Mouse (Mus musculus) embryo, embryonic 10.5 days (tissue): ENCODE data around the gene Camk1.
A peak's percentile ranks its signal among the peaks of the same experiment; 100 is the strongest.

Experiments
- DNase-seq: peaks from one replicate; pipeline ENCODE4 v3.0.0-alpha.2; 2015; ENCODE audit warnings: low spot score

Gene Camk1

DNA sequence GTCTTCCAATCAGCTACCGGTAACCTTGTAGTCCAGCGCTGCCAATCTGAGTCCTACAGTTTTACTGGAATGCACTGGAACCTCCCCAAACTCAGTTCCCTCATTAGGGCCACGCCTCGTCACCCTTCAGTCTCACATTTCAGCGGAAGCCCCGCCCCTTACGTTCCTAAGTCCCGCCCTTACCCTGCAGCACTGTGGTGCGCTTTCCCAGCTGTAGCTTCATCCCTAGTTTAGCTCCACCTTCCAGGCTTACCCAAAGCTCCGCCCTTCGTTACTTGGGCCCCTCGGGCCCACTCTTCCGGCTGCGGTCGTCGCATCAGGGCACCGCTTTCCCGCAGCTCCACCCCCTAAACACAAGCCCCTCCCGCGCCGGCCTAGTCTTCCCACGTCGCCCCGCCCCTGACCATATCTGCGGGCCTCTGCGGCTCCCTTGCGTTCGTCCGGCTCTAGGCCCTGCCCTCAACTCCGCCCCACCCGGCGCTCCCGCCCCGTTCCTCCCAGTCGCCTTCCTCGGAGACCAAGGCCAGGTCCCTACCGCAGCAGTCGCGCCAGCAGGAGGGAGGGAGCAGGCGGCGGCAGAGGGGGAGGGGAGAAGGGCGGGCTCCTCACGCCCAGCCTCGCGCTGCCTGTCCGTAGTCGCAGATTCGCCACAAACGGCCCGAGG is 37.3 kb downstream of the Camk1 start:
- DNase-seq, result peak; percentile 99

DNA sequence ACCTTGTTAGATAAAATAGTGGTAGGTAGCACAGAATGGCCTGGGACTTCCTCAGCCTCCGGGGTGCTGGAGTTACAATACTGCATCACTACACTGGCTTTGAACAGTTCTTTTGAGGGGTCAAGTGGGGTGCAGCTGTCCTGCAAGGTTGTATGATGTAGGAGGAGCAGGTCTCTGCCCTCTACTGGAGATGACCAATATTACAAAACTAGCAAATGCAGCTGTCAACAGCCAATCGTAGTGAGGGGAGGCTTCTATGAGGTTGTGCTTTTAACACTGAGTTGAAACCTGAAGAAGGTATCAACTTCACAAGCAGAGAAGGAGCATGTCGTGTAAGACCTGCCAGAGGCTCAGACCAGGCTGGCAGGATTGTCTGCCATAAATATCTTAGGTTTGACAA is 41.5 kb downstream of the Camk1 start:
- peak; percentile 68 for DNase-seq

DNA sequence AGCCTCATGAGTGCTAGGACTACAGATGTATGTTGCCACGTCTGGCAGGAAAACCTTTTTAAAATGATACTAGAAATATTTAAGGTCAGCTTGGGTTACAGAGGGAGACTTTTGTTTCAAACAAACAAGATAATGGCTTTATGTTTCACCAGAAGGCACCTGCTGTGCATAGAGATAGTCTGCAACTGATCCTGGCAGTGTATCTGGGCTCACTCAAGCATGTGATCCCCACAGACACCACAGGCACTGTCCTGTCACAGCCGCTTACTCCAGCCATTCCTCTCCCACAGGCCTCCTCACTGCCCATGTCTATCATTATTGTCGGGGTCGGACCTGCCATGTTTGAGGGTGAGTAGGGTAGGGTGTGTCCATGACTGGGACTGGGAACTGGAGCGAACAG is 42.4 kb downstream of the Camk1 start:
- DNase-seq, result no peak

DNA sequence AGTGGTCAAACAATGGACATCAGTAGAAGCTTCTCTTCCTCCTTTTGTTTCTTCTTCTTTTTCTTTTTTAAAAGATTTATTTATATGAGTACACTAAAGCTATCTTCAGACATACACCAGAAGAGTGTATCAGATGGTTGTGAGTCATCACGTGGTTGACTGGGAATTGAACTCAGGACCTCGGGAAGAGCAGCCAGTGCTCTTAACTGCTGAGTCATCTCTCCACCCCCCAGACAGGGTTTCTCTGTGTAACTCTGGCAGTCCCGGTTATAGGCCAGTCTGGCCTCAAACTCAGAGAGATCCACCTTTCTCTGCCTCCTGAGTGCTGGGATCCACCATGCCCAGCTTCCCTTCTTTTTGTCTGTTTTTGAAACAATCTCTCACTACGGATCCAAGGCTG is 47.1 kb downstream of the Camk1 start:
- no peak for DNase-seq

DNA sequence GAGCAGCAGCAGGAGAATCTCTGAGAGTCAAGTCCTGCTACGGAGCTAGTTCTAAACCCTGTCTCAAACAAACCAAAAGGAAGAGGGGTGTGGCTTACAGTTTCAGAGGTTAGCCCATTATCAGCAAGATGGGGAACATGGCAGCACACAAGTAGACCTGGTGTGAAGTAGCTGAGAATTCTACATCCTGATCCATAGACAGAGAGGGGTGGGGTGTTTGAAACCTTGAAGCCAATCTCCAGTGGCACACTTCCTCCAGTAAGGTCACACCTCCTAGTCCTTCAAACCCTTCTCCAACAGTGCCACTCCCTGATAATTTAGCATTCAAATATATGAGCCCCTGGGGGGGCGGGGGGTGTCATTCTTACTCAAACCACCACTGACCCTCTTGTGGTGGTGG is 47.7 kb downstream of the Camk1 start:
- DNase-seq, result no peak

DNA sequence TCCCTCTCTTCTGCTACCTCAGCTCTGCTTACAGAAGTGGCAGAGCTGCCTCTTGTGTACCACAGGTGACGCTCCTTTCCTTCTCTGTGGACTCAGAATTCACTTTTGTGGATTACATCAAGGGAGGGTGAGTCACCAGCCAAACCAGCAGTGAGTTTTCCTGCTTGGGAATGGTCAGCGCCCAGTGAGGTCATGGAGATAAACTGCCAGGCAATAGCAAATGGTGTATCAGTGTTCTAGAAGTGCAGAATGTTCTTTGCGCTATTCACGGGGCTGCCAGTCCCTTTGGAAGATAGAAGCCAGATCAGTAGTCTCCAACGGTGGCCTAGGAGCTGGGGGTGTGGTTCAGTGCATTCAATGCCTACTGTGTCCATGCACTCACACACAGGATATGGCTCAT is 50.8 kb downstream of the Camk1 start:
- DNase-seq, result no peak

DNA sequence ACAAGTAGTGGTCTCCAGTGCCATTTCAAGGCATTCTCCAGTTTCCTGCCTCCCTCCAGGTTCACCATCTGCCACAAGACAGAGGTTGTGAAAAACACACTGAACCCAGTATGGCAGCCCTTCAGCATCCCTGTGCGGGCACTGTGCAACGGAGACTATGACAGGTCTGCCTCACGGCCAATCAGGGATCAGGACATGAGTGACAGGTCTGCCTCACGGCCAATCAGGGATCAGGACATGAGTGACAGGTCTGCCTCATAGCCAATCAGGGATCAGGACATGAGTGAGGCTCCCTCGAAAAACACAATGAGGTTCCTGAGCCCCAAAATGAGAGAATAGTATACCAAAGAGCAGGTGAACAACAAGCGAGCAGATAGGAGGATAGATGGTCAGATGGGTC is 53.4 kb downstream of the Camk1 start:
- DNase-seq, result no peak

DNA sequence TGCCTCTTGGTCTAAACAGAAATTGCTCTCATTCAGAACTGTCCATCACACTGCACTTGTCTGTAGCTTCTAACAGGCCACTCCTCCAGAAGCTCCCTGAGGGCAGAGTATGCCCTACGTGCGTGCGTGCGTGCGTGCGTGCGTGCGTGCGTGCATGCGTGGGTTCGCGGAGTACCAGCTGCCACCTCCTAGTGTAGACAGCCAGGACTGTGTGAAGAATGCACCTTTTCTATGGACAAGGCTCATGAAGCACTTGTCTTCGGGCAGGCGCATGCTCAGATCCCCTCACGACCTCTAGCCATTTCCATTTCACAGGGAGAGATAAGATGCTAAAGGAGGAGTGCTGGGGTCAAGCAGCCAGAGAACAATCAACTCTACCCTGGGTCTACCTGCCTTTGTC is 54.4 kb downstream of the Camk1 start:
- no peak for DNase-seq

DNA sequence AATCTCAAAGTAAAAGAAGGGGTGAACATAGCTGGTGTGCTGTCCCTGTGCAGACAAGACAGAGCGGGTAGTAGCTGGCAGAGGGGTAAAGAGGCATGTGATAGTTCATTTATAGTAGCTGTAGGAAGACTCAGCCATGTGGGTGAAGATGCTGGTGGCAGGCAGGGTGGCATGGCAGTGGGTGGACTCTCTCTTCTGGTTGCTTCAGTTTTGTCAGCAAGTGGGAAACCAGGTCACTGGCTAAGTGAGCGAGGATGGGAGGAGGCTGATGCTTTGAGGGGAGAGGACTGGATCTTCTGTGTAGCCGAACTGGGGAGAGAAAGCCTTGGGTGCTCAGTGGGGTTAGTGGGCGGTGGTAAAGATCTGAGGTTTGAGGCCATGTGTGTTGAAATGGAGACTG is 56.5 kb downstream of the Camk1 start:
- no peak for DNase-seq

DNA sequence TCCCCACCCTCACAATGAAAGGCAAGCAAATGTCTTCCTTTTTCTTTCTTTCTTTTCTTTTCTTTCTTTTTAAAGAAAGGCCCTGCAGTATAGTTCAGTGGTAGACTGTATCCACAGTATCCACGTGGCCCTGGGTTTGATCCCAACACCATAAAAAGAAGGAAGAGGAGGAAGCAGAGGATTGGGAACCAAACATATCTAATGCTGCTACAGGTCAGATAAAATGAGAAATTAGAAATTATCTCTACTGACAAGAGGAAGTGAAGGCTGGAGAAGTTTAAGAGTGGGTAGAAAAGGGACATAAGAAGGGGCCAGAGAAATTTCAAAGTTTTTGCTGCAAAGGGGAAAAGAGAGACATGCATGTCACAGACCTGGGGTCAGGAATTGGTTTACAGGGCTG is 57.5 kb downstream of the Camk1 start:
- no peak for DNase-seq

DNA sequence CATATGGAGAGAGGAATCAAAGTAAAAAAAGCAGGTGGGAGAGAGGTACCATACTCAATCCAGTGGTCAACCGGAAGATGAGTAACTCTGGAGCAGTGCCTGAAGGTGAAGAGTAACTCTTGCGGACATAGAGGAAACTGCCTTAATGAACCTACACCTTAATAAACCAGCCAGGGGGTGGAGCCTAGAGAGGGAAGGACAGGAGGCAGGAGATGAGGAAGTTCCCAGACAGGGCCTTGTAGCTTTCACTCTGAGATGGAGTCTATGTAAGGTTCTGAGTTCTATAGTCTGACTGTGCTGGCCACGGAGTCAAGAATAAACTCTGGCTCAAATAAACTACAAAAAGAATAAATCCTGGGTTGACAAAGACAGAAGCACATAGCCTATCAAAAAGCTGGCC is 58.9 kb downstream of the Camk1 start:
- DNase-seq, result no peak
